ENCODE assay signal across 8 mouse cellular contexts in the genomic region with DNA sequence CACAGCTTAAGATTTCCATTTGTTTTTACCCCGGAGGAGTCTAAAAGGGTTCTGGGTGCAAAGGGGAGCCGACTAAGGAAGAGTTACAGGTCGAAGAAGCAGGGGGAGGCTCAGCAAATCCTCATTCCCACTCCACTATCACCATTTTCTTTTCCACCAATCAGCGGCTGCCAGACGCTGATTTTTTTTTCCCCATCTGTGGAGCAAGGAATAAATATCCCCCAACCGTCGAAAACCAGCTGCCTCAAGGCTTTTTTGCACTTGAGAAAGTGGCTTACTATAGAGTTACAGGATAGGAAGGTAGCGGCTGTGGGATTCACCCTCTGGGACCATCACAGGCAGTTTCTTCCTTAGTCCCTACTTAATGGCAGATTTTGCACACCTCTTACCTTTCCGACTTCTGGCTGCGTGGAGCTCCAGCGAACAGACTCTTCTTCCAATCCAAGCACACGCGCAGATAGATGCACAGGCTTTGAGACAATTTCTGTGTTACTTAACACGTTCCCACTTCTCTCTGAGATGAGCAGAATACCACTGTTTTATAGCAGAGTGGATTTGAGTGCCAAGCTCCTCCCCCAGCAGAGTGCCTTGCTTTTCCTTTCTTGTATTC. TPM values are rescaled to one million over a fixed set of nuclear protein-coding genes. Genes with fewer than 3 reads are reported as not detected.
DNase-seq lines count a peak whose midpoint lies in the region; ATAC-seq and TF ChIP-seq lines count a peak whose summit lies in the region.

Snca (minus strand) TSS at position 574 of the 610 bp plus-strand sequence.

- TF ChIP-seq CTCF in forebrain, postnatal 0 days (IDR thresholded peaks at IDR 0.05; ENCODE audit: low read depth): 0 out of 2 replicates have a peak, but pooled peaks have one; percentile 1

- under 1% methylated on average over 14 of the region's 14 CpGs for whole genome bisulfite sequencing in forebrain, postnatal 0 days
- WGBS in kidney, embryonic 15.5 days: 1% methylated on average over 14 of the region's 14 CpGs
- 2% methylated on average over 14 of the region's 14 CpGs for WGBS in limb, embryonic 13.5 days
- WGBS in neural tube, embryonic 15.5 days: under 1% methylated on average over 14 of the region's 14 CpGs

- peak; percentile 80 for ATAC-seq in forebrain, postnatal 0 days
- ATAC-seq in kidney, embryonic 15.5 days (replicated peaks; ENCODE audit: low FRiP score): peak; percentile 38; the same call in 1 of the 2 replicates
- ATAC-seq in limb, embryonic 13.5 days (ENCODE audit: low FRiP score, low read depth): peak; percentile 65
- peak; percentile 87 for ATAC-seq in neural tube, embryonic 15.5 days (ENCODE audit: low FRiP score)

- peaks cover 7% of the 10 kb centered on the region; the same call in 1 of the 2 replicates for H3K4me1 ChIP-seq in forebrain, postnatal 0 days (ENCODE audit: insufficient read depth)
- H3K4me1 ChIP-seq in kidney, embryonic 15.5 days: peaks cover 17% of the 10 kb centered on the region
- H3K4me1 ChIP-seq in limb, embryonic 13.5 days: peaks cover 17% of the 10 kb centered on the region
- H3K4me1 ChIP-seq in neural tube, embryonic 15.5 days: peaks cover 22% of the 10 kb centered on the region

- peak within 1 kb of the TSS; percentile 55 for H3K4me3 ChIP-seq in forebrain, postnatal 0 days (ENCODE audit: low read depth, low read length)
- H3K4me3 ChIP-seq in kidney, embryonic 15.5 days (replicated peaks): peak within 1 kb of the TSS; percentile 51
- peak within 1 kb of the TSS; percentile 51 for H3K4me3 ChIP-seq in limb, embryonic 13.5 days
- peak within 1 kb of the TSS; percentile 61 for H3K4me3 ChIP-seq in neural tube, embryonic 15.5 days (replicated peaks)

- peak within 1 kb of the TSS; percentile 95 for H3K4me2 ChIP-seq in forebrain, postnatal 0 days (ENCODE audit: low read depth)
- peak within 1 kb of the TSS; percentile 93 for H3K4me2 ChIP-seq in kidney, embryonic 15.5 days
- H3K4me2 ChIP-seq in limb, embryonic 13.5 days (replicated peaks): peak within 1 kb of the TSS; percentile 90
- peak within 1 kb of the TSS; percentile 89 for H3K4me2 ChIP-seq in neural tube, embryonic 15.5 days

- H3K9ac ChIP-seq in forebrain, postnatal 0 days: peak within 1 kb of the TSS; percentile 83
- H3K9ac ChIP-seq in kidney, embryonic 15.5 days: peak within 1 kb of the TSS; percentile 42
- peak within 1 kb of the TSS; percentile 55 for H3K9ac ChIP-seq in limb, embryonic 13.5 days
- peak within 1 kb of the TSS; percentile 54 for H3K9ac ChIP-seq in neural tube, embryonic 15.5 days (replicated peaks)

- H3K36me3 ChIP-seq in forebrain, postnatal 0 days (ENCODE audit: insufficient read depth): no peaks in the 10 kb centered on the region
- H3K36me3 ChIP-seq in kidney, embryonic 15.5 days: no peaks in the 10 kb centered on the region
- no peaks in the 10 kb centered on the region for H3K36me3 ChIP-seq in limb, embryonic 13.5 days
- no peaks in the 10 kb centered on the region for H3K36me3 ChIP-seq in neural tube, embryonic 15.5 days

- DNase-seq in adrenal gland, postnatal 14 days: no peak
- DNase-seq in adrenal gland, adult 8-10 months: no peak
- peak; percentile 23 for DNase-seq in cerebellum, adult 18-20 months
- DNase-seq in forebrain, postnatal 0 days: peak; percentile 86
- DNase-seq in urinary bladder, postnatal 10 days (ENCODE audit: low spot score): no peak

- H3K27ac ChIP-seq in forebrain, postnatal 0 days (ENCODE audit: low read depth, low read length): peak within 1 kb of the TSS; percentile 94
- no peak within 1 kb of the TSS for H3K27ac ChIP-seq in kidney, embryonic 15.5 days
- H3K27ac ChIP-seq in limb, embryonic 13.5 days: no peak within 1 kb of the TSS
- H3K27ac ChIP-seq in neural tube, embryonic 15.5 days (replicated peaks): peak within 1 kb of the TSS; percentile 89

- H3K27me3 ChIP-seq in forebrain, postnatal 0 days (ENCODE audit: insufficient read depth, low read length): no peaks in the 10 kb centered on the region
- H3K27me3 ChIP-seq in kidney, embryonic 15.5 days: peaks cover 9% of the 10 kb centered on the region; the same call in 1 of the 2 replicates
- H3K27me3 ChIP-seq in limb, embryonic 13.5 days: peaks cover 26% of the 10 kb centered on the region
- H3K27me3 ChIP-seq in neural tube, embryonic 15.5 days (replicated peaks): no peaks in the 10 kb centered on the region

- no peaks in the 10 kb centered on the region for H3K9me3 ChIP-seq in forebrain, postnatal 0 days (ENCODE audit: low read length)
- H3K9me3 ChIP-seq in kidney, embryonic 15.5 days (replicated peaks): no peaks in the 10 kb centered on the region
- no peaks in the 10 kb centered on the region for H3K9me3 ChIP-seq in limb, embryonic 13.5 days
- H3K9me3 ChIP-seq in neural tube, embryonic 15.5 days (replicated peaks): no peaks in the 10 kb centered on the region

RNA-seq across cellular contexts. Expression of gene Snca, which starts in this region (rescaled TPM):
- 31.4 and 46.0 TPM in 2 replicates for total RNA-seq in adrenal gland, postnatal 14 days (2021)
- 1 to 10 TPM; 2.2 to 6.2 (median 3.1) TPM for total RNA-seq in adrenal gland, adult 8-10 months (2022)
- 244 and 300 TPM in 2 replicates for total RNA-seq in forebrain, postnatal 0 days (2014; rRNA removed)
- 409 and 490 TPM in 2 replicates for polyA plus RNA-seq in forebrain, postnatal 0 days (2015; fragmentation: Nextera tagmentation; extraction: Ambion mirVana)
- 27.1 and 34.8 TPM in 2 replicates for polyA plus RNA-seq in kidney, embryonic 15.5 days (2015; fragmentation: Nextera tagmentation; extraction: Ambion mirVana)
- 16.9 and 18.5 TPM in 2 replicates for polyA plus RNA-seq in limb, embryonic 13.5 days (2015; fragmentation: Nextera tagmentation; extraction: Ambion mirVana)
- polyA plus RNA-seq in neural tube, embryonic 15.5 days (2015; fragmentation: Nextera tagmentation; extraction: Ambion mirVana): 306 and 345 TPM in 2 replicates

Comparison
In these comparisons a context has a peak if more than half of its experiments do, and no peak if none do; other contexts are left out.
1. DNase-seq: peak in cerebellum, adult 18-20 months (2 of 2) and forebrain, postnatal 0 days (single experiment); none in adrenal gland, postnatal 14 days (single experiment), adrenal gland, adult 8-10 months (single experiment) and urinary bladder, postnatal 10 days (single experiment).
2. H3K27ac ChIP-seq: peak in forebrain, postnatal 0 days (single experiment) and neural tube, embryonic 15.5 days (single experiment); none in kidney, embryonic 15.5 days (single experiment) and limb, embryonic 13.5 days (single experiment).
3. Peak in every context shown above with its lines, with median percentiles within 50 percentile points of each other: ATAC-seq, H3K4me2 ChIP-seq, H3K4me3 ChIP-seq and H3K9ac ChIP-seq.